Mouse (Mus musculus) layer of hippocampus, adult 2 months (tissue): Measurements from ENCODE around the gene Nipbl. TPM values are rescaled to one million over a fixed set of nuclear protein-coding genes. Genes with fewer than 3 reads are reported as not detected.

Source experiments
- DNase-seq, 2 experiments: peaks; one replicate each; pipeline ENCODE4 v3.0.0; 2022; ENCODE audit warnings: low spot score in 2 of 2
- H3K27ac ChIP-seq: fragments of 200-600 bp; 2 replicates; pipeline ENCODE4 v1.8.1; 2022
- H3K4me3 ChIP-seq: fragments of 200-600 bp; 2 replicates; pipeline ENCODE4 v1.8.1; 2022; ENCODE audit warnings: mild to moderate bottlenecking
- CTCF ChIP-seq: fragments of 200-600 bp; conservative IDR thresholded peaks from 2 replicates; pipeline ENCODE4 v1.8.1; 2022; ENCODE audit warnings: antibody characterized with exemption, mild to moderate bottlenecking, moderate library complexity
- total RNA-seq, 2 experiments: library from RNA; stranded (reverse); gene quantifications; 2 replicates each; pipeline ENCODE4 v1.2.3; 2021

Nipbl gene
- total RNA-seq, 2 experiments from 2014 or later: 32.9 to 35.0 TPM

DNA sequence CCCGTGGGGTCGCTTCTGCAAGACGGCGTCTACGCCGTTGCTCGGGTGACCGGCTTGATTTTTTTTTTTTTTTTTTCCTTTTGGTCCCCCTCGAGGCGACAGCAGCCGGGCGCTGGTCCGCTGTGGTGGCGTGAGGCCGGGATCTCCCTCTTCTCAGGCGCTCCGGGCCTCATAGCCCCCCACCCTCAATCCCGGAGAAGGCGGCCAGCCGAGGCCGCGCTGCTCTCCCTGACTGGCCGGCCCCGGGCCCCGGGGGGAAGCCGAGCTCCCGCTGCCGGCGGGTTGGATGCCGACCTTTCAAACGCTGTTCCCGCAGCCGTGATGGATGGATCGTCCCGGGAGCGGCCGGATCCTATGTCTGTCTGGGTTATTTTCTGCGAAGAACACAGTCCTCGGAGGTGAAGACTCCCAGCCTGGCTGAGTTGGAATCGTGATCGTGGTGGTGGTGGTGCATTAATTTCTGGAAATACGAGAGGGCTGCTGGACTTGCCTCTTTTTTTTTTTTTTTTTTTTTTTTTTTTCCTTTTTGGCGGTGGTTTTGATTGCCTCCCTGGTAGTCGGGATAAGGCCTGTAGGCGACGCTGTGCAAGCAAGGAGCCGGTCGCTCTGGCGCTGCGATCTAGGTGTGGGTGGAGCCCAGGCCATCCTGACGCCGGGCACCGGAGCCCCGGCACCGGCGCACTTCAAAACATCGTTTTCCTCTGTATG is 781 bp upstream of the Nipbl start:
- Histone ChIP-seq H3K27ac (peak overlapping the region; percentile 98), H3K4me3 (peak overlapping the region; percentile 77)
- peak; percentile 85 for TF ChIP-seq CTCF
- DNase-seq: peak; percentile 67 to 71

DNA sequence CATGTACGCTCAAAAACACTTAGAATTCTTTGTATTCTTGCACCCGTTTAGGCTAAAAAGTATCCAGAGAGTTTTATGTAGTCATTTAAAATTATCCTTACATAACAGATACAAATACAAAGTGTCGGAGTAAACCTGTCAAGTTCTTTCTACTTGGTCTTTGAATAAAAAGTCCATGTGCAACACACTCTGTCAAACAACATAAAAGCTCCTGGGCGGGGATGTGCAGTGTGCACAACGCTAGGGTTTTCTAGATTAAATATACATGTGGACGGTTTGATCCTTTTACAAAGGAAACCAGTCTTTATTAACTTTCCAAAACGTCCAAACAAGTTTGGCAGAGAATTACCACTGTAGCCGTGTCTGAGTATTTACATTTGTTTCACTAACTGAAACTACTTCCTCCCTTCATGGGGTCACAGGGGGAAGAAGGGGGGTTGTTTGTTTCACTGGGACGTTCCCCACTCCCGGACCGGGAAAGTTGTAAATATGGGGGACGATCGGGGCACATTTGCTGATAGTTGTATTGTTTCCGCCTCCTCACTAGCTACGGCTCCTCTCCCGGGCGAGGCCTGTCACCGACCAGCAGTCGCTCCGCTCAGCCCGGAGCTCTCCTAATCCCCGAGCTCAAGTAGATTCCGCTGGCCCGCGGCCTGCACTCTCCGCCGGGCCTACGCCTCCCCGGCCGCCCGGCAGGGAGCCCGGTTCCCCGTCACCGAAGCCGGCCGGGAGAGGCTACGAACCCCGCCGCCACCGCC is 916 bp downstream of the Nipbl start:
- no peak for TF ChIP-seq CTCF
- peak; percentile 42 to 57 for DNase-seq
- H3K4me3 ChIP-seq: peak overlapping the region; percentile 77
- peak overlapping the region; percentile 97 for H3K27ac ChIP-seq

GRCm38 (mm10) chr15:8442761-8443160 is 1.5 kb downstream of the Nipbl start:
- no peak for TF ChIP-seq CTCF
- peak overlapping the region; percentile 77 for H3K4me3 ChIP-seq
- DNase-seq: no peak
- H3K27ac ChIP-seq: peak overlapping the region; percentile 97

- no peak for DNase-seq
- H3K27ac ChIP-seq: peak overlapping the region; percentile 97
- H3K4me3 ChIP-seq: peak overlapping the region; percentile 77
- no peak for TF ChIP-seq CTCF
Observed at GRCm38 (mm10) chr15:8442156-8442555, 2.1 kb downstream of the Nipbl start.

GRCm38 (mm10) chr15:8433239-8433947 is 10.9 kb downstream of the Nipbl start:
- H3K27ac ChIP-seq: no peak overlapping the region
- no peak for DNase-seq
- no peak overlapping the region for H3K4me3 ChIP-seq
- TF ChIP-seq CTCF: peak; percentile 33

GRCm38 (mm10) chr15:8432534-8432933 is 11.7 kb downstream of the Nipbl start:
- Histone ChIP-seq H3K4me3 (no peak overlapping the region), H3K27ac (no peak overlapping the region)
- no peak for DNase-seq
- TF ChIP-seq CTCF: no peak

DNA sequence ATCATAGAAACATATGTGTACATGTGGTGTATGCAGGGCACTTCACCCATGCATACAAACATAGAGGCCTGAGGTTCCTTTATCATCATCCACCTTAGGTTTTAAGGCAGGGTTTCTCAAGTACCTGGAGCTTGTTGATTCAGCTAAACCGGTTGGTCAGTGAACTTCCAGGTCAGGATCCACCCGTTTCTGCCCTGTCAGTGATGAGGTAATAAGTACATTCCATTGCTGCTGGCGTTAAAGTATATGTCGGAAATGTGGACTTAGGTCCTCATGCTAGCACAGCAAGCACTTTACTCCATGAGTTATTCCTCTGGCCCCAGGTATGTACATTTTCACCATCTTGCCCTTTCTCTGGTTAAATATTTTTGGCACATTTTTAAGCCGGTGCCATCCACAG is 14.8 kb downstream of the Nipbl start:
- TF ChIP-seq CTCF: no peak

GRCm38 (mm10) chr15:8420909-8421308 is 23.4 kb downstream of the Nipbl start:
- no peak for DNase-seq
- Histone ChIP-seq H3K4me3 (no peak overlapping the region), H3K27ac (no peak overlapping the region)
- no peak for TF ChIP-seq CTCF

More for the DNA sequence above, 14.8 kb downstream of the Nipbl start:
- H3K4me3 ChIP-seq: no peak overlapping the region
- no peak for DNase-seq
- no peak overlapping the region for H3K27ac ChIP-seq

- no peak for DNase-seq
- Histone ChIP-seq H3K4me3 (no peak overlapping the region), H3K27ac (no peak overlapping the region)
- TF ChIP-seq CTCF: no peak
Observed at GRCm38 (mm10) chr15:8416500-8417138, 27.6 kb downstream of the Nipbl start.

DNA sequence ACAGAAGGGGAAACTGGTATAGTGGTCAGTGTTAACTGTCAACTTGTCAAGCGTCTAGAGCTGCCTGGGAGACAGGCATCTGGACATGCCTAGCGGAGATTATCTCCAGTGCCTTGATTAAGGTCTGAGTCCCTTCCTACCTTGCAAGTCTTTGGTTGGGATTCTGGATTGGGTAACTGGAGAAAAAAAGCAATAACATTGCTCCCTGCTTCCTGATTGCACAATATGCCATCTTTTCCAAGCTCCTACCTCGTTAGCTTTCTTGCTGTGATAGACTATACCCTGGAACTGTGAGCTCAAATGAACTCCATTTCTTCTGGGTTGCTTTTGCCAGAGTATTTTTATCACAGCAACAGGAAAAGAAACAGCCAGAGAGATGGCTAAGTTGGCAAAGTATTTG is 30.9 kb downstream of the Nipbl start:
- Histone ChIP-seq H3K27ac (no peak overlapping the region), H3K4me3 (no peak overlapping the region)
- TF ChIP-seq CTCF: no peak
- no peak for DNase-seq

DNA sequence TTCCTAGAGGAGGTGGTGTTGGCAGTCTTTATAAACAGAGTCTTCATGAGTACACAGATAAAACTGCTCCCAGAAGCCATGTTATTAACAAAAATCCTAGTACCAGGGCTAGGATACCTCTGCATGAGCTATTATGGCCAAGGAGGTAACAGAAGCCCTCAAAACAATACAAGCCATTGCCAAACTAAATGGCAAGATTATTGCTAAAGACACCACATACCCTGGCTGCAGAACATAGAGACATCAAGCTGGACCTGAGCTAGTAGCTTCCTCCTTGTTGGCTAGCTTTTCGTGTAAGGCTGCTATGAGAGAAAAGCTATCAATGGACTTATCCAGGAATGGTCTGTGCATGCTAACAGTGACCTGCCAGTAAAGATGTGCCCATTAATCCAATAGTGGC is 32.4 kb downstream of the Nipbl start:
- DNase-seq: no peak
- no peak overlapping the region for H3K4me3 ChIP-seq
- TF ChIP-seq CTCF: no peak
- no peak overlapping the region for H3K27ac ChIP-seq

- no peak overlapping the region for H3K4me3 ChIP-seq
- H3K27ac ChIP-seq: no peak overlapping the region
- no peak for DNase-seq
- TF ChIP-seq CTCF: no peak
Observed at GRCm38 (mm10) chr15:8411168-8411837, 33.0 kb downstream of the Nipbl start.

DNA sequence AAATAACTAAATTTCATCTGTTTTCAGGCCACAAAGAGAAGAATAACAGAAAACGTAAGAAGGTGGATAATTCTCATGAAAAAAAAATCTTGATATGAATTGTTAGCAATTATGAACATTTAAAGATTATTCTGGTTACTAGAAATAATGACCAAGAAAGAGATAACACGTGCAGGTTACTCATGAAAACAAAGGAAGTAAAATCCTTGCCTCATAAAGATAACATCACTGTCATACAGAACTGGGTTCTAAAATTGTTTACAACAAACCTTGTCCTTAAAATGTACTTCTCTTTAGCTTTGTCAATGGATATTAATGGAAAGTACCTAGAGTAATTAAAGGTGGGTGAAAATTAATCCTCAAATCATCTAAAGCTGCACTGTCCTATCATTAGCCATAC is 37.2 kb downstream of the Nipbl start:
- no peak overlapping the region for H3K4me3 ChIP-seq
- H3K27ac ChIP-seq: no peak overlapping the region
- no peak for DNase-seq
- TF ChIP-seq CTCF: no peak
